Mouse (Mus musculus) olfactory bulb, adult 2 months (tissue): ENCODE data around the gene Adh6a.

Source experiments
- CTCF ChIP-seq: fragments of 200-500 bp; IDR thresholded peaks from 2 replicates; pipeline ENCODE4 v1.5.1; 2012; ENCODE audit warnings: low read depth, mild to moderate bottlenecking, low read length, moderate library complexity; ENCODE audit not compliant: insufficient read depth
- POLR2A ChIP-seq: fragments of 200-500 bp; IDR thresholded peaks from 2 replicates; pipeline ENCODE4 v1.6.1; 2012; ENCODE audit warnings: mild to moderate bottlenecking, low read depth, low read length, moderate library complexity; ENCODE audit not compliant: insufficient read depth

- no peak for TF ChIP-seq POLR2A
- TF ChIP-seq CTCF, result no peak
Measured at GRCm38 (mm10) chr3:138366181-138366580, 53.1 kb downstream of the Adh6a start.
